Mouse (Mus musculus) C2C12 (cell line): ENCODE data around the gene Tmem115. TPM values are rescaled to one million over a fixed set of nuclear protein-coding genes. Genes with fewer than 3 reads are reported as not detected.

Experiments
- H3K27me3 ChIP-seq: one replicate; pipeline ENCODE4 v1.6.1; 2011; ENCODE audit not compliant: control insufficient read depth, insufficient read depth, insufficient read length
- H3K36me3 ChIP-seq: one replicate; pipeline ENCODE4 v1.6.1; 2011; ENCODE audit not compliant: control insufficient read depth, insufficient read depth
- H3K4me3 ChIP-seq: one replicate; pipeline ENCODE4 v1.5.1; 2011; ENCODE audit warnings: mild to moderate bottlenecking, control low read depth; ENCODE audit not compliant: poor library complexity, insufficient read depth, severe bottlenecking
- H3K79me2 ChIP-seq: one replicate; pipeline ENCODE4 v1.6.1; 2011; ENCODE audit not compliant: control insufficient read depth, insufficient read depth
- H3K79me3 ChIP-seq: one replicate; pipeline ENCODE4 v1.6.1; 2011; ENCODE audit warnings: low read depth, control low read depth
- H3ac ChIP-seq: one replicate; pipeline ENCODE3; 2011; ENCODE audit warnings: low read depth; ENCODE audit not compliant: control insufficient read depth, insufficient read length
- CEBPB ChIP-seq: IDR thresholded peaks from one replicate; pipeline ENCODE4 v1.6.1; 2011; ENCODE audit warnings: low read depth, mild to moderate bottlenecking, control low read depth, moderate library complexity
- CTCF ChIP-seq: IDR thresholded peaks from one replicate; pipeline ENCODE4 v1.5.1; 2011; ENCODE audit not compliant: control insufficient read depth, insufficient read depth, insufficient read length
- FOSL1 ChIP-seq: IDR thresholded peaks from one replicate; pipeline ENCODE4 v1.8.0; 2011; ENCODE audit warnings: mild to moderate bottlenecking, low read length; ENCODE audit not compliant: poor library complexity, insufficient read depth, severe bottlenecking
- MAX ChIP-seq: IDR thresholded peaks from one replicate; pipeline ENCODE4 v1.6.1; 2011; ENCODE audit warnings: mild to moderate bottlenecking, control low read depth
- MYOD1 ChIP-seq: IDR thresholded peaks from one replicate; pipeline ENCODE4 v1.6.1; 2011; ENCODE audit warnings: low read depth; ENCODE audit not compliant: control insufficient read depth, insufficient read length
- MYOG ChIP-seq: IDR thresholded peaks from one replicate; pipeline ENCODE4 v1.6.1; 2011; ENCODE audit not compliant: control insufficient read depth, insufficient read length; ENCODE audit errors: extremely low read depth
- USF1 ChIP-seq: IDR thresholded peaks from one replicate; pipeline ENCODE4 v1.6.1; 2011; ENCODE audit warnings: low read depth, mild to moderate bottlenecking, control low read depth, moderate library complexity
- polyA plus RNA-seq: library from polyadenylated mRNA; unstranded; fragments of >200 nt; fragmentation: generic; extraction: Trizol; gene quantifications from one replicate; pipeline ENCODE4 v1.2.1, GENCODE M21; 2012; ENCODE audit warnings: missing spikeins

Gene Tmem115
- polyA plus RNA-seq, 1 experiment = 33.4 TPM

- H3K79me3 ChIP-seq = peaks cover 7% of the 10 kb centered on the region
- H3K4me3 ChIP-seq = peak within 1 kb of the TSS; percentile 38
- peak within 1 kb of the TSS; percentile 43 for H3ac ChIP-seq
- peaks cover 9% of the 10 kb centered on the region for H3K79me2 ChIP-seq
- no peaks in the 10 kb centered on the region for H3K27me3 ChIP-seq
- TF ChIP-seq MYOD1 = no peak
- TF ChIP-seq CEBPB = no peak
- TF ChIP-seq MYOG = no peak
- TF ChIP-seq FOSL1 = no peak
- no peak for TF ChIP-seq USF1
- no peak for TF ChIP-seq MAX
- TF ChIP-seq CTCF = no peak
- peaks cover 15% of the 10 kb centered on the region for H3K36me3 ChIP-seq
Observed at GRCm38 (mm10) chr9:107541474-107542351, 8.0 kb downstream of the Tmem115 start, which contains the start of the genes Cyb561d2 and Nprl2. TSS of gene Cyb561d2 (minus strand) at chr9:107542193. TSS of gene Nprl2 (plus strand) at chr9:107542226.

- peaks cover 1% of the 10 kb centered on the region for H3K79me3 ChIP-seq
- TF ChIP-seq MYOG (no peak), FOSL1 (no peak)
- peak overlapping the region; percentile 38 for H3K4me3 ChIP-seq
- H3K27me3 ChIP-seq = no peaks in the 10 kb centered on the region
- H3K36me3 ChIP-seq = peaks cover 15% of the 10 kb centered on the region
- H3K79me2 ChIP-seq = peaks cover 2% of the 10 kb centered on the region
- peak overlapping the region; percentile 41 for H3ac ChIP-seq
Observed at GRCm38 (mm10) chr9:107542352-107542686, 8.6 kb downstream of the Tmem115 start.

GRCm38 (mm10) chr9:107542721-107543120, 9.0 kb downstream of the Tmem115 start:
- Histone ChIP-seq H3K4me3 (peak overlapping the region; percentile 38), H3K36me3 (peaks cover 13% of the 10 kb centered on the region), H3K79me3 (no peaks in the 10 kb centered on the region), H3K27me3 (no peaks in the 10 kb centered on the region), H3ac (no peak overlapping the region), H3K79me2 (no peaks in the 10 kb centered on the region)
- no peak for TF ChIP-seq CEBPB
- no peak for TF ChIP-seq MAX
- TF ChIP-seq FOSL1 = no peak
- no peak for TF ChIP-seq MYOD1
- no peak for TF ChIP-seq USF1
- TF ChIP-seq CTCF = no peak
- TF ChIP-seq MYOG = no peak

GRCm38 (mm10) chr9:107543299-107543698, 9.6 kb downstream of the Tmem115 start:
- Histone ChIP-seq H3ac (no peak overlapping the region), H3K27me3 (no peaks in the 10 kb centered on the region), H3K79me2 (no peaks in the 10 kb centered on the region), H3K79me3 (no peaks in the 10 kb centered on the region), H3K4me3 (no peak overlapping the region), H3K36me3 (peaks cover 7% of the 10 kb centered on the region)
- TF ChIP-seq USF1 (no peak), MYOG (no peak), CEBPB (no peak), FOSL1 (no peak), CTCF (no peak), MAX (no peak)

GRCm38 (mm10) chr9:107544196-107544700, 10.5 kb downstream of the Tmem115 start:
- Histone ChIP-seq H3K4me3 (no peak overlapping the region), H3ac (no peak overlapping the region), H3K79me3 (no peaks in the 10 kb centered on the region), H3K36me3 (no peaks in the 10 kb centered on the region), H3K27me3 (no peaks in the 10 kb centered on the region), H3K79me2 (no peaks in the 10 kb centered on the region)
- TF ChIP-seq MAX (no peak), CEBPB (no peak), MYOD1 (no peak), CTCF (no peak), USF1 (no peak), FOSL1 (no peak), MYOG (no peak)
